Mouse (Mus musculus) megakaryocyte-erythroid progenitor cell, adult 5 weeks (primary cell): Measurements from ENCODE around the gene Cenpe. TPM values are rescaled to one million over a fixed set of nuclear protein-coding genes. Genes with fewer than 3 reads are reported as not detected.

Experiments
- polyA plus RNA-seq: library from polyadenylated mRNA; stranded (reverse); fragments of >175 nt; gene quantifications from 2 replicates; pipeline ENCODE4 v1.2.3, GENCODE M21; 2012

Cenpe gene
- polyA plus RNA-seq: 2.9 and 3.1 TPM in 2 replicates

DNA sequence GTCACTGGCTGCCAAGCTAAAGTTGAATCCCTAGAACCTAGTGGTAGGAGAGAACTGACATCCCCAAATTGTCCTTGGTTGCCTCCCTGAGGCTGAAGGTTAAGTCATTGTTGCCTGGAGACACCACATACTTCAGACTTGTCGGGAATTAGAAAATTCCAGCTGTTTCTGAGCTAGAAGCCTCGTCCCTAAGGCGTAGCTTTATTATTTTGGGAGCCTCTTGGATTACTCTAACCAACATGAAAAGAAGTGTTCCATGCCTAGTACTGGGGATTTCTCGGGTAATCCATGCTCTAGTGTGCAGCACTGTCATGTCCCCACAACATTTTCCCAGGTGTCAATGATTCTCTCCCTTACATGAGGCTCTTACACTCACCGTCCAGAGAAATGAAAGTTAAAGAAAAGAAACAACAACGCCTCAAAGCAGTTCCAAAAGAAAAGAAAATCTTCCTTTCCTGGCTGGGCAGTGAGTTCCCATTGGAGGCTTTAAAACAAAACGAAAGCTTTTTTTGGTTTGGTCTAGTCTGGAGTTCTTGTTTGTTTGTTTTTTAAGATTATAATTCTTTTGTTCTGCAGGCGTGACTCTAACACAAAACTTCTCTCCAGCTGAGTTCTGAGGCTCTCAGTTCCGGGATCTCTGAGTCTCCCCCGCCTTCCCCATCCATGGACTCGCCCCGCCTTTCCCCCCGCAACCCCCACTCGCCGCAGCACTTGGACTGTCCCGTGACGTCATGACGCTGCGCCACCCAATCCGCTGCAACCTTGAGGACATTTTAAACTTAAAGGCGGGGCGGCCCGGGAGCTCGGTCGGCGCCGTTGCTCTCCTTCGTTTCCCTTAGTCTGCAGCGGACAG is at the start of gene Cenpe:
TSS of gene Cenpe (plus strand) at position 733 of the 853 bp plus-strand sequence.

DNA sequence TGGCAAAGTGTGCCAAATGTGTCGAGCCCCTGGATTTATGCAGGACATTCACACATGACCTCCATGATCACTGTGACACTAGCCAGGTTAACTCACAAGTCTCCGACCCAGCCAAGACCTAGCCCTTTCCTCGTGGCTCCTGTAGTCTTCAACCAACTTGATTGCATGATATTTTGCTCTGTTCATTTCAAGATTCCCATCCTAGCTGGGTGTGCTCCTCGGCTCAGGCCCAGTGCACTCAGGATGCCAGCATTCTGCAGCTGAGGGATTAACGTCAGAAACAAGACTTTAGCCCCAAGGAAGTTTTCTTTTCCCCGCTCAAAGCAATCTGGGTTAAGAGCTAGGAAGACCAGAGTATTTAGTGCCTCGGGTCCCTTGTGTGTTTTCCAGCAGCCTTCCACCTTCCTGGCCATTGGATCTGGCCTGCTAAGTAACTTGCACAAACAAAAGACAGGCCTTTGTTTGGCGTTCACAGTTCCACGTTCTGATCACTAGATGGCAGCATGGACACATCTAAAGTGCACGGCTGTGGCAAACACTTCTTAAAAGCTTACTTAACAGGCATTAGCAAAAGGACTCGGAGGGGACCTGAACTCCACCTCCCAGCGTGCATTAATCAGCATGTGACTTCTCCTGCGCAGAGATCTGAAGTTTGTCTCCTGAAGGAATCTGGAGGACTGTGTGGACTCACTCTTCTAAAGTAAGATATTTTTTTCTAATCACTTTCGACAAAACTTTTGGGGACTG is 68.5 kb downstream of the Cenpe start, which contains the start of gene Bdh2:
TSS of gene Bdh2 (plus strand) at position 553 of the 747 bp plus-strand sequence.

DNA sequence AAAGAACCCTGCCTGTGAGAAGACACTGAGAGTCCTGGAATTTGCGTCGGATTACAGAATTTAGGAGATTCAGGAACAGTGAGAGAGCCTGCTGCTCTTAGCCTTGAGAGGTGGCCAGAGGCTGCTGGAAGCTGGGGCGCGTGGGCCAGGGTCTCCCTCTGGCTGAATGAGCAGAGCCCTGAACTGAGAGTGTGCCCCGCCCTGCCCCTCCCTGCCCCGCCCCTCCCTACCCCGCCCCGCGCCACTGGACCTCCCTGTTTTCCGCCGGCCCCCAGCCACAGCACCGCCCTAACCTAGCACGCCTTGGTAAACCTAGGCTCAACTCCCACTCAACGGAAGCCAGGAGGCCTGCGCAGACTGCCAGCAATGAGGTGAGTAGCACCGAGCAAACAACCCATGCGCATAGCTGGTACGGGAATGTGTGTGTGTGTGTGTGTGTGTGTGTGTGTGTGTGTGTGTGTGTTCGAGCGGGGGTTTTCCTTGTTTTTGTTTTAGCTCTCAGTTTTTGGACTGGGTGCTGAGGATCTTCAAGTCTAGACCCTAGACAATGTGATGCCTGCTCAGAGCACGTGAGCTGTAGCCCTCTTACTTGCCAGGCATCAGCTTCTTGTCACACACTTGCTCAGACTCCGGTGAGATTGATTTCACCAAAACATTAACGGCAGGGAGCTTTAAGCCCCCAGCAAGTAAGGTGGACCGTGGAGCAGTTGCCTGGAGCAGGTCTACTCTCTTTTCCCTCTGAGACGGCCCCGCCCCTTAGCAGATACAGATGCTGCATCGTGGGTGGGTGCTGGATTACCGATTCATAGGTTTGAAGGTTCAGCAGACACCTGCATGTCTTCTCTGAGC is 95.3 kb downstream of the Cenpe start, which contains the start of gene Slc9b2:
TSS of gene Slc9b2 (plus strand) at position 290 of the 849 bp plus-strand sequence.

Other genes with a start within 250 kb of the Cenpe start
- gene Bdh2, start 68.7 kb downstream of the Cenpe start, polyA plus RNA-seq: 0.20 and 0.26 TPM in 2 replicates
- 0.01 TPM in 1 of 2 replicates, not detected in the other for gene Slc9b2, start 95.2 kb downstream of the Cenpe start, polyA plus RNA-seq
- gene Slc9b1, start 135.5 kb downstream of the Cenpe start, polyA plus RNA-seq: not detected in 2 replicates
- gene Cisd2, start 211.4 kb downstream of the Cenpe start, polyA plus RNA-seq: 22.3 and 24.9 TPM in 2 replicates
- gene Ube2d3, start 225.6 kb downstream of the Cenpe start, polyA plus RNA-seq: 534 and 578 TPM in 2 replicates